Mouse (Mus musculus): ENCODE results near the gene Heatr4.

DNA sequence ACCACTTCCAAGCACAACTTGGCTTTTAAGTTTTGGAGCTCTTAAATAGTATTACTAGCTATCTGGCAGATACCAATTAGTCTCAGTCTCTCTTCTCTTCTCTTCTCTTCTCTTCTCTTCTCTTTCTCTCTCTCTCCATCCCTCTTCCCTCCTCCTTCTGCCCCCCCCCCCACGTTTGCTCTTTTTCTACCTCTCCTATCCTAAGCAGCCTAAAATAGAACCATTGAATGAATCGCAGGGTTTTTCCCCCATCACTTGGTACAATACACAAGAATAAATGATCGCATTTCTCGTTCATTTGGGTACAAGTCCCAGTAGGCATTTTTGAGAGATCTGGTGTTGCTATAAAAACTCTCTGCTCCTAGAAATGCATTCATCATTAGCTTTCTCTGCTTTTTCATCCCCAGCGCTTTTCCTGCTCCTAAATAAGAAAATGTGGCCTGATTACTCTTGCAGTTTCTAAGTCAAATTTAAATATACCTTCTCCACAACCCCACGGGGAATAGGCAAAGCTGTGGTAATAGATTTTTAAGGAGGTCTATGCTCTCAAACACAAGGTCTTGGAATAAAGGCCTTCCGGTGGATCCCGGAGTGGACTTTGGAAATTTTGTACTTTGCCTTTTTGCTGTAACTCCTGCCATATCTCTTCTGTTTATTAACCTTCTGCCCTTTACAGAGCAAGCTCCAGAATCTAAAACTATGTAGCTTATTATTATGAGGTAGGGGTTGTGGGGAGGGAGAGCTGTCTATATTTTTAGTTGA is 61.7 kb downstream of the Heatr4 start:
- no peak for TF ChIP-seq CTCF (conservative IDR thresholded peaks at IDR 0.05; ENCODE audit: low read length)
- no peak for TF ChIP-seq NANOG (IDR thresholded peaks at IDR 0.05; ENCODE audit: borderline replicate concordance, low read length)
- no peak for TF ChIP-seq POU5F1 (IDR thresholded peaks at IDR 0.05; ENCODE audit: borderline replicate concordance, low read length)

Measured in E14TG2a.4 (cell line).